In the genomic region with DNA sequence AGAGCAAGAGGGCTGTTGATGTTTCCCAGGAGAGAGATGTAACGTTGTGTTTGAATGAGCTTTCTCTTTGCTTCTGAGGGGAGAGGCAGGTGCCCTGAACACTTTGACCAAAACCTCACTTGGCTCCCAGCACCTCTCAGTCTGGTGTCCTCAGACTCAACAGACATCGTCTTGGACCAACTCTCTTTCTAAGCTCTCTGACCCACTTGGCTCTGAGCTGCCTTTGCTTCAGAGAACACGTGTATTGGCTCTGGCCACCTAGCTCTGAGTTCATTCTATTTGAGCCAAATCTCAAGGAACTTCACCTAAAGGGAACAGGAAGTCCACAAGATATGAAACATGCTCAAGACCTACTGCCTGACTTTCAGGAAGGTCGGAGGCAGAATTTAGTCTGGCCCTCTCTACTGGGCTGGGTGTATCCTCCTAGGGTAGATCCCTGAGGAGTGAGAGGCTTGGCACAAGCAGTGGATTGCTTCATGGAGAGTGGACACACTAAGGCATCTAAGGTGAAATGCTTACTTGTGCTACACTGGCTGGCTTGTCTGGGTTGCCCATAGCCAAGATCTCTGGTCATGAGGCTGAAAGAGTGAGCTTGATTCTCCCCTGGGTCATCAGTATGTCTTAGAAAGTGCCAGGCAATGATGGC, we compare ENCODE assay signal across 15 mouse cellular contexts. TPM values are rescaled to one million over a fixed set of nuclear protein-coding genes. Genes with fewer than 3 reads are reported as not detected.
"Had no signal": no experiment of that assay in that cellular context is flagged by ENCODE, and none has a peak within 500 bp of the region (broad histone marks: within the 10 kb centered on the region; RNA-seq: fewer than 3 reads in every experiment).

No protein-coding gene starts in this region.

- H3K27ac ChIP-seq: kidney, postnatal 0 days; limb, embryonic 15.5 days; liver, embryonic 14.5 days; midbrain, embryonic 12.5 days; stomach, embryonic 15.5 days had no signal

- ATAC-seq: midbrain, embryonic 16.5 days had no signal

- DNase-seq: kidney, adult 9 months; kidney, postnatal 36 days; layer of hippocampus, adult 9-11 months; layer of hippocampus, postnatal 36 days; lung, adult 18-20 months; lung, postnatal 10 days; right cerebral cortex, postnatal 14 days; thymus, postnatal 4 days had no signal

- H3K27me3 ChIP-seq: limb, embryonic 15.5 days; midbrain, embryonic 12.5 days; stomach, embryonic 15.5 days had no signal

- H3K4me3 ChIP-seq: limb, embryonic 15.5 days; midbrain, embryonic 12.5 days; stomach, embryonic 15.5 days had no signal

- H3K4me1 ChIP-seq: limb, embryonic 15.5 days; stomach, embryonic 15.5 days had no signal

- H3K9ac ChIP-seq: limb, embryonic 15.5 days; liver, embryonic 14.5 days; midbrain, embryonic 12.5 days; stomach, embryonic 15.5 days had no signal

- H3K4me2 ChIP-seq: limb, embryonic 15.5 days; midbrain, embryonic 12.5 days; stomach, embryonic 15.5 days had no signal

- H3K36me3 ChIP-seq: limb, embryonic 15.5 days; midbrain, embryonic 12.5 days; stomach, embryonic 15.5 days had no signal

- H3K9me3 ChIP-seq: limb, embryonic 15.5 days; midbrain, embryonic 12.5 days; stomach, embryonic 15.5 days had no signal

RNA-seq across cellular contexts. Expression of gene Zfp831, which starts 37.8 kb away (rescaled TPM):
- polyA plus RNA-seq: kidney, postnatal 0 days; limb, embryonic 15.5 days; midbrain, embryonic 16.5 days; neural tube, embryonic 14.5 days had no signal
